Mouse (Mus musculus) heart, embryonic 13.5 days (tissue): ENCODE measurements at regions not wholly inside any gene's neighbourhood (a gene's known extent, or its start where the extent isn't known, plus 50 kb on each side); places are given as distances from the start of the nearest gene placed in this dataset.

ENCODE experiments used
- ATAC-seq: fragments of 200-750 bp; cut with Nextera tagmentation; 2 replicates; pipeline ENCODE4 v1.8.0; 2017; ENCODE audit warnings: moderate TSS enrichment; ENCODE audit not compliant: insufficient number of reproducible peaks, low FRiP score, low TSS enrichment; ENCODE audit errors: extremely low read depth
- H3K27ac ChIP-seq: fragments of 300-500 bp; sonication (generic); replicated peaks from 2 replicates; pipeline ENCODE4 v1.5.1; 2015; ENCODE audit warnings: moderate library complexity, mild to moderate bottlenecking, inconsistent platforms
- H3K27me3 ChIP-seq: fragments of 300-500 bp; sonication (generic); replicated peaks from 2 replicates; pipeline ENCODE4 v1.6.1; 2015; ENCODE audit warnings: mild to moderate bottlenecking, inconsistent platforms
- H3K36me3 ChIP-seq: fragments of 300-500 bp; sonication (generic); 2 replicates; pipeline ENCODE4 v1.6.1; 2015; ENCODE audit warnings: mild to moderate bottlenecking, inconsistent platforms
- H3K4me1 ChIP-seq: fragments of 300-500 bp; sonication (generic); 2 replicates; pipeline ENCODE4 v1.6.1; 2015; ENCODE audit warnings: inconsistent platforms
- H3K4me2 ChIP-seq: fragments of 300-500 bp; sonication (generic); 2 replicates; pipeline ENCODE4 v1.6.1; 2015; ENCODE audit warnings: inconsistent platforms, mild to moderate bottlenecking, moderate library complexity
- H3K4me3 ChIP-seq: fragments of 300-500 bp; sonication (generic); 2 replicates; pipeline ENCODE4 v1.5.1; 2015; ENCODE audit warnings: moderate library complexity, mild to moderate bottlenecking, inconsistent platforms
- H3K9ac ChIP-seq: fragments of 300-500 bp; sonication (generic); 2 replicates; pipeline ENCODE4 v1.6.1; 2015; ENCODE audit warnings: inconsistent platforms, mild to moderate bottlenecking, moderate library complexity
- H3K9me3 ChIP-seq: fragments of 300-500 bp; sonication (generic); 2 replicates; pipeline ENCODE4 v1.6.1; 2016; ENCODE audit warnings: inconsistent platforms
- WGBS: fragments of 180-500 bp; shearing (Covaris S2); methylation state at CpG from one replicate; pipeline ENCODE4 v1.1.7; 2015; ENCODE audit warnings: mixed read lengths; 5-methylcytosine and 5-hydroxymethylcytosine counted together

DNA sequence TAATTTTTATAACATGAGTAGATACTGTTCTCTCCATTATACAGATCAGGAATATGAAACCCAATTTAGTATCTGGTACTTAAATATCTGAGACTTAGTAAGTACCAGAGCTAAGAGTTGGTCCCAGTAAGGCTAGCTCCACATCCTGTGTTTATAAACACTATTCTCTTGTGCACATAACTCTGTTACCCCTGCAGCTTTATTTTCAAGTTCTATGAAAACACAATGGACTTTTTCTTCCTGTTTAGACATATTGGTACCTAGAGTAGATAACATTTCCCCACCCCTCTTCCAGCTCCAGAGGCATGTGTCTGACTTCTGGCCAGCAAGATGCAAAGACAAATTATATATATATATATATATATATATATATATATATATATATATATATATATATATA is 216.8 kb downstream of the Gm826 start:
- Histone ChIP-seq H3K9ac (no peak overlapping the region), H3K27me3 (no peaks in the 10 kb centered on the region), H3K9me3 (no peaks in the 10 kb centered on the region), H3K4me3 (no peak overlapping the region), H3K4me1 (no peaks in the 10 kb centered on the region), H3K27ac (no peak overlapping the region), H3K36me3 (no peaks in the 10 kb centered on the region), H3K4me2 (no peak overlapping the region)
- ATAC-seq = no peak

DNA sequence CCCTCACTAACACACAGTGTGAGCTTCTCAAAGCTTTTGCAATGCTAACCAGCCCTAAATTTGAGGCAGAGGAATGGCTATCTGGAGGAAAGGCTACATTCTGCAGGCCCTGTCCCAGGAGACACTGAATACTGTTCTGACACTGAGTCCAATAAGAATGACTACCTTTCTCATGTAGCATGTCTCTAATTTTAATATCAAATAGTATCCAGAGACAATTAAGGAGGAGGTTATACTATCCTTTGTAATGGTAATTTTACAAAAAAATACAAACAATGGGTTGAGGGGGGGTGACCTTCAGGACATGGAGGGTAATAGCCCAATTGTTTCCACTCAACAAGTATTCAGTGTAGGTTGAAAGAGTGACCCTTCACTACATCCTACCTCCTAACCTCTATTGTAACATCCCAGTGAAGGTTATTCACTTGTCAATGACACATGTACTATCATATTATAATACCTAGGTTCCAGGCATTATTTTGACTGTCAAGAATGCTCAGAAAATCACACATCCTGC is 222.7 kb downstream of the Gm826 start:
- no peaks in the 10 kb centered on the region for H3K27me3 ChIP-seq
- no peak overlapping the region for H3K9ac ChIP-seq
- H3K4me2 ChIP-seq = no peak overlapping the region
- no peaks in the 10 kb centered on the region for H3K9me3 ChIP-seq
- H3K4me3 ChIP-seq = no peak overlapping the region
- no peak overlapping the region for H3K27ac ChIP-seq
- H3K4me1 ChIP-seq = no peaks in the 10 kb centered on the region
- H3K36me3 ChIP-seq = no peaks in the 10 kb centered on the region
- ATAC-seq = no peak

DNA sequence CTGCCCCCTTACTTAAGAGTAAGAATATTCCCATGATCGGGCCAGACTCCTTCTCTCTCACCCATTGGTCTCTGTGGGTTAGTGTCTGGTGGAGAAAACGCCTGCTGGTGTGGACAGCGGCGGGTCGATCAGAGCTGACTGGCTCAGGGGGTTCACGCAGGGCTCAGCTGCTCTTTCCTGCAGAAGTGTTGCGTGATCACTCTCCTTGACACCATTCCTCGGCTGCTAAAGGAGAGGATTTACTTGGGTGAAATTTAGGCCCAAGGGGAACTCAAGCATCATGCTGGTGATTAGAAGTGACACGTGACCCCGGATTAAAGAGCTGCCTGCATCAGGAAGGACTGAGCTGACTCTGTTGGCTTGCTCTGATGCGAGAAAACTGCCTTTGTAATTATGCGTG is 240.9 kb downstream of the Gm826 start:
- 0 out of 2 replicates have a peak, but pooled peaks cover 3% of the 10 kb centered on the region for H3K9me3 ChIP-seq
- H3K4me3 ChIP-seq = no peak overlapping the region
- no peak overlapping the region for H3K27ac ChIP-seq
- H3K36me3 ChIP-seq = no peaks in the 10 kb centered on the region
- H3K27me3 ChIP-seq = no peaks in the 10 kb centered on the region
- no peak for ATAC-seq
- H3K4me1 ChIP-seq = peaks cover 7% of the 10 kb centered on the region; the same call in 1 of the 2 replicates
- H3K4me2 ChIP-seq = no peak overlapping the region; the same call in 1 of the 2 replicates
- no peak overlapping the region for H3K9ac ChIP-seq
- WGBS = 19% methylated on average over 12 of the region's 12 CpGs

DNA sequence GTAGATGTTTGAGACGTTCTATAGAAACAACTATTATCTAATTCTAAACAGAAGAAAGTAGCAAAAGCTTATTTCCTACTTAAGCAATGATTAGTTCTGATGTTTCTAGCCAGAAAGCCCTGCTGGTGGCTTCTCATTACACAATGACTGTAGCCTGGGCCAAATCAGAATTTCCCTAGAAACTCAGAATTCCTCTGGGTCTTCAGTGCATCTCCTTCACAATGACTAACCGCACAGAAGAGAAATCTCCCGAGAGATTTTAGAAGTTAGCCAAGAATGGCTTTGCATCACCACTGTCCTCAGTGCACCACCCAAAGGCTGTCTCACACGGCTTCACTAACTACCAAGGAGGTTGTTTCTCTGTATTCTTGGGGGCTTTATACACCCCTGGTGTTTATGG is 248.0 kb downstream of the Gm826 start:
- H3K36me3 ChIP-seq = no peaks in the 10 kb centered on the region
- no peak overlapping the region for H3K27ac ChIP-seq
- WGBS = 72% methylated on average over 4 of the region's 4 CpGs
- H3K4me1 ChIP-seq = peaks cover 7% of the 10 kb centered on the region; the same call in 1 of the 2 replicates
- no peak overlapping the region for H3K9ac ChIP-seq
- 0 out of 2 replicates have a peak, but pooled peaks cover 3% of the 10 kb centered on the region for H3K9me3 ChIP-seq
- no peaks in the 10 kb centered on the region for H3K27me3 ChIP-seq
- no peak overlapping the region for H3K4me3 ChIP-seq
- no peak for ATAC-seq
- no peak overlapping the region for H3K4me2 ChIP-seq

DNA sequence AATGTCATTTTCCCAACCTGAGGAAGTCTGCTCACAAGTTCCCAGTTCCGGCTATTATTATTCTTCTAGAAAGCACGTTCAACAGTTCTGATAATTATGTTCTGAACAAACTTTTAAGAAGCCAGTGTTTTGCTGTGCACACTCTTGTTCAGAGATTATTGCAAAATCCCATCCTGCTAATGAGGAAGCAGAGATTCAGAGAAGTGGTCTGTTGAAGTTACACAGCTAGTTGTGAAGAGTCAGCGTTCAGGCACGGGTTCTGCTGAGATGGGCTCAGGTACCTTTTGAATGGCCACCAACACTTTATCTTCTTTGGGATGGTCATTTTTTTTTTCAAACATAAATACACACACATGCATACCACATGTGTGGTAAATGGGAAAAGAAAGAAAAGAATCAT is 250.3 kb downstream of the Gm826 start:
- no peaks in the 10 kb centered on the region for H3K9me3 ChIP-seq
- no peak overlapping the region for H3K4me2 ChIP-seq
- peaks cover 7% of the 10 kb centered on the region; the same call in 1 of the 2 replicates for H3K4me1 ChIP-seq
- 72% methylated on average over 4 of the region's 4 CpGs for WGBS
- H3K4me3 ChIP-seq = no peak overlapping the region
- no peak overlapping the region for H3K9ac ChIP-seq
- no peaks in the 10 kb centered on the region for H3K36me3 ChIP-seq
- no peak overlapping the region for H3K27ac ChIP-seq
- no peaks in the 10 kb centered on the region for H3K27me3 ChIP-seq
- no peak for ATAC-seq

DNA sequence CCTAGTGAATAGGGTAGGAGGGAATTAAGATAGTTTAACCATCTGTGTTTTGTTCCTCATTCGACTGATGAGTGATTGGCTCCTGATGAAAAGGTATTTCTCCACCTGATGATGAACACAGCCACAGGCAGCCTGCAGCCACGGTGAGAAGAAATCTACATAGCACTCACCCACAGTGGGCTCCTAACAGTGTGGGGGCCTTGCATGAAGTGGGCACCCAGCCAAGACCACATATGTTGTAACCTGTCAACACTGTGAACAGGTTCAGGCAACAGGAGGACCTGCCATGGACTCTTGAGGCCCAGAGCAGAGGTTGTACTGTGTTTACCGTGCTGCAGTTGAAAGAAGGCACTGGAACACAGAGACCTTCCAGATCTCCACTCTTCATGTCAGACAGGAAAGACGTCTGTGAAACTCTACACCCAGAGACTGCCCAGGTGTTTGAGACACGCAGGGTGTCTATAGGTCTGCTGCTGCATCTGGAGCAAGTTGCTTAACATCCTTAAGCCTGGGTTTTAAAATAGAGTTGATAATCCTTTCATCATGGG is 251.8 kb downstream of the Gm826 start:
- Histone ChIP-seq H3K9ac (no peak overlapping the region), H3K27me3 (no peaks in the 10 kb centered on the region), H3K9me3 (no peaks in the 10 kb centered on the region), H3K4me2 (no peak overlapping the region), H3K4me3 (no peak overlapping the region), H3K36me3 (no peaks in the 10 kb centered on the region), H3K27ac (no peak overlapping the region), H3K4me1 (peaks cover 7% of the 10 kb centered on the region; the same call in 1 of the 2 replicates)
- no peak for ATAC-seq
- WGBS = 35% methylated on average over 5 of the region's 5 CpGs

DNA sequence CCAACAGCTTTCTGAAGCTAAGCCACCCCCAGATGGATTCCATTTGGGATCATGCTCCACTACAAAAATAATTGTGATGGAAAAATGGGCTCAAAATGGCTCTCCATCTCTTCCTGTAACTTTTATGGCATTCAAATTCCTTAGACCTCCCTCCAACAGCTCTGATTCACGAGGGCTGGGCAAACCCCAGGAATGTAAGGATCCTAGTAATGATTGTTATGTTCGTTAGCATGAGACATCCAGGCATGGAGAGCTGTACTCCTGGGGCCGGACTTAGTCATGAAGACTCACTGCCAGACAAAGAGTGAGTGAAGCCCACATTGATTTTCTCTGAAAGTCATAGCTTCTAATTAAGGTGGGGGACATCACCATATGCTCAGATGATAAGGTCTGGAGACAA is 258.3 kb downstream of the Gm826 start:
- ATAC-seq = no peak
- Histone ChIP-seq H3K9ac (no peak overlapping the region), H3K36me3 (no peaks in the 10 kb centered on the region), H3K4me3 (no peak overlapping the region), H3K4me2 (no peak overlapping the region), H3K27me3 (no peaks in the 10 kb centered on the region), H3K27ac (no peak overlapping the region), H3K4me1 (peaks cover 30% of the 10 kb centered on the region), H3K9me3 (no peaks in the 10 kb centered on the region)
- 68% methylated on average over 3 of the region's 3 CpGs for WGBS

DNA sequence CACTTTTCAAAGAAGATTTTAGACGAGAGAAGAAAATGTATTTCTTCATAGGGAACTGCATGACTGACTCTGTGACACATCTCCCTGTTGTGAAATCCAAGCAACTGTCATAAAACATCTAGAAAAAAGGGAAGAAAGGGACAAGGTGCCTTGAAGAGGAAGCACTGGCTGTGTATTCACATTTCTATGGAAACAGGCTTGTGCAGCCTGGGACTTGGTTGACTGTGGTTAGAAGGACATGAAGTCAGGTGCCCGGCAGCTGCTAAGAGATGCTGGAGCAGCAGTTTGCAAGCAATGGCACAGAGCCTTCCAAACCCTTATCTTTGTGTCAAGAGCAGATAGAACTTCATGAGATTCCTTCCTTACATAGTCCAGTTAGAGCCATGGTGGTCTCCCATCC is 263.5 kb downstream of the Gm826 start:
- Histone ChIP-seq H3K27ac (no peak overlapping the region), H3K4me3 (no peak overlapping the region), H3K9ac (no peak overlapping the region), H3K4me1 (peaks cover 47% of the 10 kb centered on the region), H3K4me2 (no peak overlapping the region), H3K36me3 (no peaks in the 10 kb centered on the region), H3K27me3 (no peaks in the 10 kb centered on the region), H3K9me3 (no peaks in the 10 kb centered on the region)
- 73% methylated on average over 2 of the region's 2 CpGs for WGBS
- no peak for ATAC-seq

DNA sequence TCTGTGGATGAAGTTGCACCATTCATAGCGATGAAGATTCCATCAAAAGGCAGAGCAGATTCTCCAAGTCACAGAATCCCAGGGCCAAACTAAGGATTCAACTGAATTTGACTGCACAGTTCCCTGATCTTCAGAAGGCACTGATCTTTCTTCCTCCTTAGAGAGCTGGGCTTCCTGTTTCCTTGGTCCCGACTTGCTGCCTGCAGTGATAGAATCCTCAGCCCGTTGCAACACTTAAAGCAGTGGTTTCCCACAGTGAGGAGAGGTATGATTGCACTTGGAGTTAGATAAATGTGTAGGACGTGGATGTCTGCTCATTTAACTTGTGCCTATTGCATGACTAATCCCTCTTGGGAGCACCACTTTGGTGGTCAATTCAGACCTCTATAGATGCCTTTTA is 265.2 kb downstream of the Gm826 start:
- Histone ChIP-seq H3K36me3 (no peaks in the 10 kb centered on the region), H3K4me2 (no peak overlapping the region), H3K9me3 (no peaks in the 10 kb centered on the region), H3K27me3 (0 out of 2 replicates have a peak, but pooled peaks cover 3% of the 10 kb centered on the region), H3K9ac (no peak overlapping the region), H3K4me3 (no peak overlapping the region), H3K4me1 (peaks cover 47% of the 10 kb centered on the region), H3K27ac (no peak overlapping the region)
- WGBS = 66% methylated on average over 4 of the region's 4 CpGs
- no peak for ATAC-seq

DNA sequence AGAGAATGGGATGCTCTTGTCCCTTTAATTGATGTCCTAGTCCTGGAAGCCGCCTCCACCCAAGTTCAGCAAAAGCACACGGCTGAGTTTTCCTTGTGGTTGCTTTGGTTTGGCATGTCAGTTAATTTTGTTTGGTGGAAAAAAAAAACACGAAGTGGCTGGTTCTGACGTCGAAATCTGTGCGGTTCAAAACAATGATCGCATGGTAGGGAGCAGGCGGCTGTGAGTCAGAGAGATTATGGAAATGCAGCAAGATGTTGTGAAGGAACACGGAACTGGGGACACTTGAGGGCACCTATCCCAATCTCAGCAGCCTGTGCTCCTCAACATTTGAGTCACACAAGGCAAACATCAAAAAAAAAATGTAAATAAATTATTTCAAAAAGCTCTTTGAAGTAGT is 266.1 kb downstream of the Gm826 start:
- Histone ChIP-seq H3K27ac (peak overlapping the region; percentile 87), H3K9ac (no peak overlapping the region), H3K36me3 (no peaks in the 10 kb centered on the region), H3K4me1 (peaks cover 43% of the 10 kb centered on the region), H3K27me3 (0 out of 2 replicates have a peak, but pooled peaks cover 3% of the 10 kb centered on the region), H3K4me3 (no peak overlapping the region), H3K4me2 (no peak overlapping the region), H3K9me3 (no peaks in the 10 kb centered on the region)
- WGBS = 72% methylated on average over 9 of the region's 9 CpGs
- no peak for ATAC-seq

DNA sequence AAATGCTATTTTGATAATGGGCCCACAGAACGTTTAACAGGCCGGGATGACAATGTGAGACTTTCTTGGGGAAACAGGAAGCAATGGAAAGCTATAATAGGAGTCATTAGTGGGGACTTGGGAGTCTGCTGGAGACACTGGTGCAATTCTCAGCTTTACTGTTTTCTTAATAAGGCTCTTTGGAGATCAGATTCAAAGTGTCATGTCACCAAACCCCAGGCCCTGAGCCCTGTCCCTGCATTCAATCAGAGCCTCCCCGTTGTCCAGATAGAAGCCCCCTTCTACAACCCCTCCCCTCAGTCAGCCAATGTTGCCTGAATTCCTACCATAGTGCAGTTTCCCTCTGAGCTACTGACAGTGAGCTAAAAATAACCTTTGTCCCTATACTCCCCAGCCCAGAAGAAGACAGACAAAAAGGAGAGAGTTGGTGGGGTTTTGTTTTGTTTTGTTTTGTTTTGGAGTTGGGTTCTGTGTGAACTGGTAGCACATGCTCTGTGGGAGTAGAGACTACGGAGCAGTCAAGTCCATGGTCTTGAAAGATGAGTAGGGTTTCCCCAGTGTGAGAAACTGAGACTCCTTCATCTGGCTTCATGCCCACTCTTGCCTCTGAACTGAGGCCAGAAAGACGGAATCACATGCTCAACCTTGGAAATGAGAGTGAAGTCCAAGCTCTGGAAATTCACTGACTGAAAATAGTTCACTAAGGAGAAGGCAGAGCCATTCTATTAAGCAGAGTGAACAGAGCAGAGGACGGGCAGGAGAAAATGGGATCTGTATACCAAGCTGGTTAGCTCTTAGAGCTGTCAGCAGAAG is 267.3 kb downstream of the Gm826 start:
- no peak for ATAC-seq
- Histone ChIP-seq H3K4me3 (no peak overlapping the region), H3K27me3 (0 out of 2 replicates have a peak, but pooled peaks cover 3% of the 10 kb centered on the region), H3K4me1 (peaks cover 44% of the 10 kb centered on the region), H3K9me3 (no peaks in the 10 kb centered on the region), H3K27ac (peak overlapping the region; percentile 87), H3K9ac (no peak overlapping the region), H3K36me3 (no peaks in the 10 kb centered on the region), H3K4me2 (peak overlapping the region; percentile 39)
- 9% methylated on average over 6 of the region's 6 CpGs for WGBS
